Comparison of ENCODE assay signal across 9 mouse cellular contexts in the genomic region with DNA sequence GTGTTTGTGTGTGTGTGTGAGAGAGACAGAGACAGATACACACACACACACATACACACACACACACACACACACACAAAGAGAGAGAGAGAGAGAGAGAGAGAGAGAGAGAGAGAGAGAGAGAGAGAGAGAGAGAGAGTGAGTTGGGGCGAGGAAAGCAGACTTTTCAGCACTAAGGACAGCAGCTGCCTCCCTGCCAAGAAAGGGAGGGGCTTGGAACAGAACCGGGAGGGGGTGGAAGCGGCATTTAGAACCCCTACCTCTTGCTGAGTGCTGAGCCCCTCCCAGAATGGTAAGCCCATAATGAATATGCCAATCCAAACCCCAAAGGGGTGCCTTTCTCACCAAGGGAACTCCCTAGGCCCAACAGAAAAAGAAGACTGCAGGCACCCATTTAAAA. TPM values are rescaled to one million over a fixed set of nuclear protein-coding genes. Genes with fewer than 3 reads are reported as not detected.
DNase-seq lines count a peak whose midpoint lies in the region; ATAC-seq and TF ChIP-seq lines count a peak whose summit lies in the region.
"Had no signal": no experiment of that assay in that cellular context is flagged by ENCODE, and none has a peak within 500 bp of the region (broad histone marks: within the 10 kb centered on the region; RNA-seq: fewer than 3 reads in every experiment).

No protein-coding gene starts in this region.

- no peak for ATAC-seq in monocyte, adult 5-6 weeks (replicated peaks; ENCODE audit: insufficient number of reproducible peaks, low FRiP score, low TSS enrichment, poor library complexity, severe bottlenecking)

- peak; percentile 51 for DNase-seq in adrenal gland, adult 2 months
- no peak for DNase-seq in adrenal gland, postnatal 4 days (ENCODE audit: low spot score in 2 of 2)
- no peak for DNase-seq in layer of hippocampus, adult 2 months (ENCODE audit: low spot score in 2 of 2)
- no peak for DNase-seq in layer of hippocampus, adult 9-11 months
- peak; percentile 68 for DNase-seq in R1 (ENCODE audit: low read depth, low spot score)
- peak; percentile 49 for DNase-seq in mesoderm, embryonic 11.5 days (ENCODE audit: low read depth, low spot score)
- DNase-seq in right cerebral cortex, postnatal 25 days: no peak

- no peak for TF ChIP-seq CTCF in layer of hippocampus, adult 2 months (conservative IDR thresholded peaks at IDR 0.05)

- no peak overlapping the region for H3K4me3 ChIP-seq in layer of hippocampus, adult 2 months
- H3K4me3 ChIP-seq: erythroblast, embryonic 14.5 days had no signal

- H3K27ac ChIP-seq in layer of hippocampus, adult 2 months: peak overlapping the region; percentile 88

RNA-seq across cellular contexts. Expression of a gene that starts 49.8 kb away (rescaled TPM):
- 10 to 100 TPM; 11.1 to 16.2 TPM for total RNA-seq in adrenal gland, adult 2 months (2021)
- polyA plus RNA-seq in adrenal gland, adult 2 months (2012; rRNA removed): 10.2 and 12.0 TPM in 2 replicates
- 10 to 100 TPM; 24.7 to 28.2 TPM for total RNA-seq in adrenal gland, postnatal 4 days (2021)
- total RNA-seq in layer of hippocampus, adult 2 months (2021): 1,000 to 10,000 TPM; 1,149 to 1,215 TPM
- 8.3 to 21.9 TPM (median 14.9 TPM) in 3 replicates for total RNA-seq in monocyte, adult 5-6 weeks (2017)
- polyA plus RNA-seq: erythroblast, embryonic 14.5 days had no signal

Comparison
In these comparisons a context has a peak if more than half of its experiments do, and no peak if none do; other contexts are left out.
1. DNase-seq: peak in adrenal gland, adult 2 months (single experiment), R1 (single experiment) and mesoderm, embryonic 11.5 days (single experiment); none in adrenal gland, postnatal 4 days (0 of 2), layer of hippocampus, adult 2 months (0 of 2), layer of hippocampus, adult 9-11 months (single experiment) and right cerebral cortex, postnatal 25 days (single experiment).
2. RNA of a gene that starts 49.8 kb away (total RNA-seq): 1,149 to 1,215 TPM in layer of hippocampus, adult 2 months; 24.7 to 28.2 TPM in adrenal gland, postnatal 4 days, 11.1 to 16.2 TPM in adrenal gland, adult 2 months and 8.3 to 21.9 TPM in monocyte, adult 5-6 weeks; every median in the first group is over 10 times any median in the second.